Mouse (Mus musculus) hindbrain, embryonic 16.5 days (tissue): ENCODE results near the gene Uts2b. TPM values are rescaled to one million over a fixed set of nuclear protein-coding genes. Genes with fewer than 3 reads are reported as not detected.
"Not testable (repeated sequence)": the region's sequence is repeated elsewhere in the genome, so short reads cannot be mapped to it uniquely, and the experiment has no call there.

ENCODE experiments used
- ATAC-seq: fragments of 200-750 bp; cut with Nextera tagmentation; 2 replicates; pipeline ENCODE4 v1.8.0; 2017; ENCODE audit warnings: moderate TSS enrichment, moderate library complexity
- H3K27ac ChIP-seq: fragments of 300-500 bp; sonication (generic); 2 replicates; pipeline ENCODE4 v1.5.1; 2014; ENCODE audit warnings: low read depth, mild to moderate bottlenecking, control low read depth, low read length, moderate library complexity
- H3K27me3 ChIP-seq: fragments of 300-500 bp; sonication (generic); replicated peaks from 2 replicates; pipeline ENCODE4 v1.6.1; 2014; ENCODE audit warnings: low read length; ENCODE audit not compliant: control insufficient read depth, insufficient read depth
- H3K36me3 ChIP-seq: fragments of 300-500 bp; sonication (generic); 2 replicates; pipeline ENCODE4 v1.6.1; 2014; ENCODE audit warnings: mild to moderate bottlenecking, low read length, moderate library complexity, mixed read lengths; ENCODE audit not compliant: control insufficient read depth, insufficient read depth
- H3K4me1 ChIP-seq: fragments of 300-500 bp; sonication (generic); 2 replicates; pipeline ENCODE4 v1.6.1; 2014; ENCODE audit warnings: low read depth, low read length; ENCODE audit not compliant: control insufficient read depth, insufficient read depth
- H3K4me2 ChIP-seq: fragments of 300-500 bp; sonication (generic); 2 replicates; pipeline ENCODE4 v1.6.1; 2014; ENCODE audit warnings: mild to moderate bottlenecking, low read length, control low read depth, moderate library complexity
- H3K4me3 ChIP-seq: fragments of 300-500 bp; sonication (generic); 2 replicates; pipeline ENCODE4 v1.5.1; 2014; ENCODE audit warnings: mild to moderate bottlenecking, low read length, control low read depth, moderate library complexity
- H3K9ac ChIP-seq: fragments of 300-500 bp; sonication (generic); 2 replicates; pipeline ENCODE4 v1.6.1; 2014; ENCODE audit warnings: low read depth, mild to moderate bottlenecking, control low read depth, low read length, moderate library complexity
- H3K9me3 ChIP-seq: fragments of 300-500 bp; sonication (generic); 2 replicates; pipeline ENCODE4 v1.6.1; 2014; ENCODE audit warnings: mild to moderate bottlenecking, low read length, moderate library complexity; ENCODE audit not compliant: control insufficient read depth
- WGBS: fragments of 180-500 bp; shearing (Covaris S2); extraction: QIAGEN DNeasy Blood & Tissue Kit; methylation state at CpG from one replicate; pipeline ENCODE4 v1.1.7; 2014; 5-methylcytosine and 5-hydroxymethylcytosine counted together
- polyA plus RNA-seq: library from polyadenylated mRNA; unstranded; fragments of >200 nt; fragmentation: Nextera tagmentation; extraction: Ambion mirVana; gene quantifications from 2 replicates; pipeline ENCODE4 v1.2.1, GENCODE M21; 2015

Gene Uts2b
- polyA plus RNA-seq, 1 experiment from 2014 or later: 7.6 TPM

DNA sequence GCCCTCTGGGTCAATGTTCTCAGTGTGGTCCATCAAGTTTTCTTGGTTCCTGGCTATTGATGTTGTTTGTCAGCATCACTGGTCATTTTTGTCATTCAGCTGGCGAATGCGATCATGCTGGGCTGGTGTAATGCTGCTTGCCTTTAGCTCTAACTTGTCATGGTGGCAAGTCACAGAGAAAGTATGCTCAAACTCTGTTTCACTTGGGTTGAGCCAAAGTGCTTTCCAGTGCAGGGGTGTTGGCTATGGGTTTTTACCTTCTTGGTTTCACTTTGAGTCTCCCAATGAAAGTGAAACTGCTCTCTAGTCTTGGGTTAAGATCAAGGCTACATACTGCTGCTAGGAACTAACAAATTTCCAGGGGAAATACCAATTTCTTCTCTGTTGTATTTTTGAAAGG, 20.8 kb downstream of the Uts2b start:
- WGBS: 92% methylated on average over 2 of the region's 2 CpGs
- no peak overlapping the region for H3K27ac ChIP-seq
- no peak for ATAC-seq
- no peak overlapping the region for H3K4me2 ChIP-seq
- no peaks in the 10 kb centered on the region for H3K9me3 ChIP-seq
- no peak overlapping the region for H3K4me3 ChIP-seq
- no peaks in the 10 kb centered on the region for H3K4me1 ChIP-seq
- H3K27me3 ChIP-seq: no peaks in the 10 kb centered on the region
- H3K9ac ChIP-seq: no peak overlapping the region
- H3K36me3 ChIP-seq: no peaks in the 10 kb centered on the region

DNA sequence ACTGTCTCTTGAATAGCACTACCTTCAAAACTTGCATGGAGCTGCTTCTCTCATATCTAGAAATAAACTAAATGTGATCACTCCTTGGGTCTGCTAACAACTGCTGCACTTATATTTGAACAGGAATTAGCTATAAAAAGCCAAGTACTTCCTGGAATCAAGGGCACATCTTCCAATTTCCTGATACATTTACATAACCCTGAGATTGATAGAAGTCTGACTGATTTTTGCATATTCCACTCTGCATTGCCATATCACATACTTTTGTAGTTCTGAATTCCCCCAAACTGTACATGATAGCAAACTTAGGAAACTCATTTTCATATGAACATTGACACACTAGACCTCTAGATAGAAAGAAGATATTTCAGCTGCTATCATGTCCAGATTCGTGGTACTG, 21.7 kb downstream of the Uts2b start:
- 89% methylated on average over 1 of the region's 1 CpGs for WGBS
- Histone ChIP-seq H3K4me3 (no peak overlapping the region), H3K9ac (no peak overlapping the region), H3K27me3 (no peaks in the 10 kb centered on the region), H3K4me2 (no peak overlapping the region), H3K27ac (no peak overlapping the region), H3K36me3 (no peaks in the 10 kb centered on the region), H3K9me3 (no peaks in the 10 kb centered on the region), H3K4me1 (no peaks in the 10 kb centered on the region)
- ATAC-seq: no peak

DNA sequence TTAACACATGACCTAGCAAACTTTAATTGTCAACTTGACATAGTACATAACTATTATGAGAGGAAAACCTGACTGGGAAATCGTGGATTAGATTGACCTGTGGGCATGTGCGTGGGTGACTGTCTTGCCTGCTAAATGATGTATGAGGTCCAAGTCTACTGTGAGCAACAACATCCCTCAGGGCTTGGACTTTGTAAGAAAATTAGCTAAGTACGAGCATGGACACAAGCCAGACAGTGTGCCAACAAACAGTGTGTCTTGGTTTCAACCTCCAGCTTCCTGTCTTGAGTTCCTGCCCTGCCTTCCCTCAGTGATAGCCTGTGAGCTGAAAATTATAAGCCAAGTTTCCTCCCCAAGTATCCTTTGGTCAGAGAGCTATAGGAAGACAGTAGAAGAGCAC, 22.5 kb downstream of the Uts2b start:
- Histone ChIP-seq H3K9ac (no peak overlapping the region), H3K9me3 (no peaks in the 10 kb centered on the region), H3K27me3 (no peaks in the 10 kb centered on the region), H3K27ac (no peak overlapping the region), H3K4me3 (no peak overlapping the region), H3K4me1 (no peaks in the 10 kb centered on the region), H3K4me2 (no peak overlapping the region), H3K36me3 (no peaks in the 10 kb centered on the region)
- WGBS: 73% methylated on average over 3 of the region's 3 CpGs
- no peak for ATAC-seq

DNA sequence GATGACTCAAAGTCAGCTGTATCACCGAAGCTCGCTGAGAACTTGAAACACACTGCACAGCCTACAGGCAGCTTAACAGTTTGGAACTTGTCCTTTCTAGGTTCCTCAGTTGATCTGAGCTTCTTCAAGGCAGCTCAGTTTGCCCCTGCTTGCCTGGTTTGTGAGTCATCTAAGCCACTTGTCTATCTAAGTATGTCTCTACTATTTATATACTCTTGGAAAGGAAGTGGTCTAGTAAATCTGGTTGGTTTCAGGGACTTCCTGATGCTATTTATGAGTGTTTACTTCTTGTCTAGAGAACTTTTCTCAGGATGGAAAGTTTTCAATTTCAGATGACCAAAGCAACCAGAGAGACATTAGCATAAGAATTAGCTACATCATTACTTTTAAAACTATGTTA, 43.6 kb downstream of the Uts2b start:
- ATAC-seq: no peak
- no peaks in the 10 kb centered on the region for H3K9me3 ChIP-seq
- WGBS: 100% methylated on average over 2 of the region's 2 CpGs
- no peaks in the 10 kb centered on the region for H3K36me3 ChIP-seq
- H3K9ac ChIP-seq: no peak overlapping the region
- H3K4me3 ChIP-seq: no peak overlapping the region
- H3K4me1 ChIP-seq: no peaks in the 10 kb centered on the region
- no peak overlapping the region for H3K4me2 ChIP-seq
- no peaks in the 10 kb centered on the region for H3K27me3 ChIP-seq
- H3K27ac ChIP-seq: no peak overlapping the region

DNA sequence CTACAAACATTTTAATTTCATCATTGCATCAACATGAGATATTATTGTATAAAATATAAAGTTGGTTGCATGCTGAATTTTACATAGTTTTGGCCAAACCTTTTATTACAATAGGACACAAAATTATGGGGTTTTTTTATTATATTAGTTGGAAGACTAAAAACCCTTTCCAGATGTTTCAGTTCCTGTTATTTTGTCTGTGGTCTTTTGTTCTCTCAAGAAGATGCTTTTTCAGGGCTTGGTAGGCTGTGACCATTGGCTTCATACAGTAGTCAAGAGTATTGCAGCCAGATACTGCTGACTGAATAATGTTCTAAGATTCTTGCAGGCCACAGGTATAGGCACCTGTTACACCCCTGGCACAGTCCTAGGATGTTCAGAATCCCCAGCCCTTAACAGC, 48.0 kb downstream of the Uts2b start:
- Histone ChIP-seq H3K9ac (no peak overlapping the region), H3K9me3 (no peaks in the 10 kb centered on the region), H3K4me1 (no peaks in the 10 kb centered on the region), H3K4me3 (no peak overlapping the region), H3K36me3 (no peaks in the 10 kb centered on the region), H3K27ac (no peak overlapping the region), H3K27me3 (no peaks in the 10 kb centered on the region), H3K4me2 (no peak overlapping the region)
- ATAC-seq: no peak

DNA sequence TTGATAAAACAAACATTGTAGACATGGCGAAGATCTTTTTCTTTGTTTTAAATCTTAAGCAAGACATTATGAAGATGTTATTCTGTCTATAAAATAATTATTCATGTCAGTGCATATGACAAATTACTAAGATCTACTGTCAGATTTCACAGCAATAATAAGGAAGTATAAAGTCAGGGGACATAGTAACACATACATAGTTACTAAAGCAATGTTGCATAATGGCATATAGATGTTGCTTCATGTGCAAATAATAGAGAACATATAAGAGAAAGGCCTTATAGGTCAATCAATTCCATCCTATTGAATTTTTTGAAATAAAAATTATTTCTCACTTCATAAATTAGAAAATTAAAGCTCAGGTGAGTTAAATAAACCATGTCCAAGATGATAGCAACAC, 50.9 kb downstream of the Uts2b start:
- Histone ChIP-seq H3K27me3 (no peaks in the 10 kb centered on the region), H3K4me3 (no peak overlapping the region), H3K9me3 (no peaks in the 10 kb centered on the region), H3K27ac (no peak overlapping the region), H3K9ac (no peak overlapping the region), H3K4me2 (no peak overlapping the region), H3K36me3 (no peaks in the 10 kb centered on the region), H3K4me1 (no peaks in the 10 kb centered on the region)
- WGBS: 93% methylated on average over 1 of the region's 1 CpGs
- no peak for ATAC-seq

DNA sequence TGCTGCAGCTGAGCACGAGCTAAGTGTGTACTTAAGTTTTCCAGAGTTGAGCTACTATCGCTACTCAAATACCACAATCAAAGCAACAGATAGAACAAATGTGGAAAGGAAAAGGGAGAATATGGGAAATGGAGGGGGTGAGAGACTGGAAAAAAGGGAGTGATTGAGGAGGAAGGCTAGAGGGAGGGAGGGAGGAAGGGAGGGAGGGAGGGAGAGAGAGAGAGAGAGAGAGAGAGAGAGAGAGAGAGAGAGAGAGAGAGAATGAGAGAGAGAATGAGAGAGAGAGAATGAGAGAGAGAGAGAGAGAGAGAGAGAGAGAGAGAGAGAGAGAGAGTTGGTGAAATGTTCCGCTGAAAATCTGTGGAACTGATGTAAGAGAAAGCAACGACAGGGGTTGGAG, 62.9 kb downstream of the Uts2b start, which contains the start of gene Ostn:
Gene Ostn (plus strand): TSS at position 301 of the 400 bp plus-strand sequence.
- H3K36me3 ChIP-seq, H3K9ac ChIP-seq, ATAC-seq, H3K27ac ChIP-seq, H3K4me1 ChIP-seq, H3K4me3 ChIP-seq, H3K9me3 ChIP-seq, H3K4me2 ChIP-seq, H3K27me3 ChIP-seq: not testable (repeated sequence)
- 78% methylated on average over 4 of the region's 4 CpGs for WGBS

Other genes with a start within 250 kb of the Uts2b start
- 0.15 TPM in 1 of 2 replicates, not detected in the other for gene Ostn, start 62.8 kb downstream of the Uts2b start, polyA plus RNA-seq
- gene Ccdc50, start 18.6 kb upstream of the Uts2b start, polyA plus RNA-seq: 32.7 and 39.5 TPM in 2 replicates